Mouse (Mus musculus) C3H10T1/2 (cell line): ENCODE measurements around the gene 4933414I15Rik. TPM values are rescaled to one million over a fixed set of nuclear protein-coding genes. Genes with fewer than 3 reads are reported as not detected.

Experiments
- polyA plus RNA-seq, 2 experiments: library from polyadenylated mRNA; unstranded; fragments of >200 nt; fragmentation: generic; extraction: Trizol; gene quantifications; one replicate each; pipeline ENCODE4 v1.2.1; 2012; ENCODE audit warnings: missing spikeins in 2 of 2

4933414I15Rik gene
- not detected for polyA plus RNA-seq

DNA sequence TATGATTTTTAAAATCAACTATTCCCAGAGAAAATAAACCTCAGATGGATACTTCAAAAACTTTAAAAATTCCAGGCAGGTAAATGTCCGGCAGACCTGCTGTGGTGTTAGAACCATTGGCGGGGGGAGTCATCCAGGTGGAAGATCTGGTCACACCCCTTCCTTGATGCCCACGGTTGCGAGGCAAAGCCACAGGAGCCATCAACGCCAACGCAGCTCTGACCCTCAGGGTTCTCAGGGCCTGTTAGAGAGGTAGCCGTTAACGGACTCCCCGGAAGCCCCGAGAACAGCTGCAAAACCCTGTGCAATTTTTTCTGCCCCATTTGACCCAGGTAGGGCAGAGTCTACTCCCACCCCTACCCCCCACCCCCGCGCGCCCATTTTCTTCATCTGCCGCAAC lies at the start of gene 4933414I15Rik:
Gene 4933414I15Rik, minus strand, starts transcription at position 260 of the 400 bp plus-strand sequence.

GRCm38 (mm10) chr11:50981667-50982066 lies 38.1 kb upstream of the 4933414I15Rik start, which contains the start of gene Olfr1377:
TSS of gene Olfr1377 (plus strand) at chr11:50981967.

DNA sequence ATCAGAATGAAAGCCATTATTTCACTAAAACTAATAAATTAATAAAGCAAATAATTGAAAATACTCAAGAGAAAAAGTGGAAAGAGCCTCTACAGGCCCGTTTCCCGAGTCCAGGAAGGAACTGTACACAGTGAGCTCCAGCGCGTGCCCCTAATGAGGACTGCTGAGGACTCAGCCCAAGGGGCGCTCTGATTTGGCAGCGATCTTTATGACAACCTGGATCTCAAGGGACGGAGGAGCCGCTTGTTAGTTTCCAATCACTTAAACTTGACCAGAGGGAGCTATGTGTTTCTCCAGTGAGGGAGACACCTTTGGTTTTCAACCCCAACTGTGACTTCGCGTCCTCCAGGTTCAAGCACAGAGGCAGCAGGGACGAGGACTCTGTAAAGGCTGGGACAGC lies 22.7 kb upstream of the 4933414I15Rik start, which contains the start of gene Olfr1378:
Gene Olfr1378, plus strand, starts transcription at position 301 of the 400 bp plus-strand sequence.

DNA sequence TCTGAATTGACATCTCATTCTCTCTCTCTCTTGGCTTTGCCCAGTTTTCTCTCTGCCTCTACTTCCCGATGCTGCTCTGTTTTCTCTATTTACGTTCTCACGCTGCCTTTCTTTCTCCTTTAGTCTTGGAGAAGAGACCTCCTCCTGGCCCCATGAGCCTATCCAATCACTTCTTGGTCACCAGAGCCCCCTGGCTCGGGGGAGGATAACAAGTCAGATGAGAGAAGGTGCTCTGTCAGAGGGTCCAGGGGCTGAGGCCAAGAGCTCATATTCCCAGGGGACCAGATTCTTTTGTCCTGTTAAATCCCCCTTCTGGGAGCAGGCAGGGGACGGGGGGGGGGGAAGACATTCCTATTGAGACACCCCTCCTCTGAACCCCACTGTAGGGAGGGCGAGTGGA lies 10.1 kb upstream of the 4933414I15Rik start, which contains the start of gene Prop1:
Gene Prop1, minus strand, starts transcription at position 101 of the 400 bp plus-strand sequence.

DNA sequence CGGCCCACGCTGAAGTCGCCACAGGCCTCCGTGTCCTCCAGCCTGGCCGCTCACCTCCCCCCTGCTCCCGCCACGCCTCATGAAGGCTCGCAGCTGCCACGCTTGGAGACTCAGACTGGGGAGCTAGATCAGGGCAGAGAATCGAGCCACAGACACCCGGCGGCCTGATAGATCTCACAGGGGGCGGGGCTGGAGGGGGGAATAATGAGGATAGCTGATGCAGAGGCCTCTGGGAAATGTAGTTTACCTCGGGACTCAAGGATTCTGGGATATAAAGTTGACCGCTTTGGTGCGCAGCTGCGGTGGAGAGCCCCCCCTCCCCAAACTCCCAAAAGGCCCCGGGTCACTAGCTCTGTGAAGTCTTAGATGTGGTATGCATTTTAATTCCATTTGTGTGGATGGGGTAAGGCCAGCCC lies 12.1 kb downstream of the 4933414I15Rik start, which contains the start of gene Zfp354b:
Gene Zfp354b, minus strand, starts transcription at position 183 of the 416 bp plus-strand sequence.

GRCm38 (mm10) chr11:50915671-50916320 lies 27.8 kb downstream of the 4933414I15Rik start, which contains the start of gene Zfp2:
TSS of gene Zfp2 (minus strand) at chr11:50916165.

Other genes with a start within 250 kb of the 4933414I15Rik start
- 1 to 10 TPM in 1 of 2 experiments, under 1 TPM in 1; 0.15 to 3.1 TPM for gene Zfp354c, start 116.0 kb downstream of the 4933414I15Rik start, polyA plus RNA-seq
- gene Zfp879, start 102.2 kb downstream of the 4933414I15Rik start, polyA plus RNA-seq: under 1 TPM in 1 of 2 experiments, not detected in 1; 0.01 TPM
- gene Grm6, start 93.1 kb downstream of the 4933414I15Rik start, polyA plus RNA-seq: not detected
- gene Zfp454, start 56.1 kb downstream of the 4933414I15Rik start, polyA plus RNA-seq: under 1 TPM in 1 of 2 experiments, not detected in 1; 0.04 TPM
- gene Zfp2, start 27.6 kb downstream of the 4933414I15Rik start, polyA plus RNA-seq: under 1 TPM; 0.22 to 0.54 TPM
- under 1 TPM in 1 of 2 experiments, not detected in 1; 0.14 TPM for gene Zfp354b, start 12.1 kb downstream of the 4933414I15Rik start, polyA plus RNA-seq
- not detected for gene Prop1, start 10.0 kb upstream of the 4933414I15Rik start, polyA plus RNA-seq
- gene Olfr1378, start 22.8 kb upstream of the 4933414I15Rik start, polyA plus RNA-seq: not detected
- not detected for gene Olfr1377, start 38.2 kb upstream of the 4933414I15Rik start, polyA plus RNA-seq
- not detected for gene Olfr51, start 59.8 kb upstream of the 4933414I15Rik start, polyA plus RNA-seq
- not detected for gene Olfr54, start 70.5 kb upstream of the 4933414I15Rik start, polyA plus RNA-seq
- not detected for gene Olfr1375, start 104.3 kb upstream of the 4933414I15Rik start, polyA plus RNA-seq
- gene Zfp354a, start 115.5 kb upstream of the 4933414I15Rik start, polyA plus RNA-seq: 1 to 10 TPM in 1 of 2 experiments, under 1 TPM in 1; 0.08 to 1.4 TPM